Mouse (Mus musculus): ENCODE measurements around the gene Tef. TPM values are rescaled to one million over a fixed set of nuclear protein-coding genes. Genes with fewer than 3 reads are reported as not detected.

Tef gene
- total RNA-seq, 2 experiments from 2014 or later, result 237 to 266 TPM

DNA sequence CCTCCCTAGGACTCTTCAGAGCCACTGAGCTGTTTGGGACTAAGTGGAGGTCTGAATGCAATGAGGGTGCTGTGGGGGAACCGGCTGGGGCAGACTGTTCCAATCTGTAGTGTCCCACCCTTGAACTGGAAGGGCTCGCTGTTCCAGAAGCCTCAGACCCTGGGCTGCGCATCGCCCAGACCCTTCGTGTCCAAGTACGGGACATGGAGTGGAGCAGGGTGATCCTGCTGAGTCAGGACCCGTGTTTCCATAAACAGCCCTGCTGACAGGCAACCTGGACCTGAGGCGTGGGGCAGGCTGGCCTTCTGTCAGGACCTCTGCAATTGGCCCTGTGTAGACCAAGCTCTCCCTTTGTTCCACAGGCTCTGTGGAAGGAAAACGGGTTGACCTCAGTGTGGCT lies 44.5 kb downstream of the Tef start:
- no peak for DNase-seq (ENCODE audit: extremely low spot score in 1 of 2, low spot score in 1 of 2)

GRCm38 (mm10) chr15:81847161-81847560 lies 44.9 kb downstream of the Tef start:
- no peak for DNase-seq (ENCODE audit: extremely low spot score in 1 of 2, low spot score in 1 of 2)

DNA sequence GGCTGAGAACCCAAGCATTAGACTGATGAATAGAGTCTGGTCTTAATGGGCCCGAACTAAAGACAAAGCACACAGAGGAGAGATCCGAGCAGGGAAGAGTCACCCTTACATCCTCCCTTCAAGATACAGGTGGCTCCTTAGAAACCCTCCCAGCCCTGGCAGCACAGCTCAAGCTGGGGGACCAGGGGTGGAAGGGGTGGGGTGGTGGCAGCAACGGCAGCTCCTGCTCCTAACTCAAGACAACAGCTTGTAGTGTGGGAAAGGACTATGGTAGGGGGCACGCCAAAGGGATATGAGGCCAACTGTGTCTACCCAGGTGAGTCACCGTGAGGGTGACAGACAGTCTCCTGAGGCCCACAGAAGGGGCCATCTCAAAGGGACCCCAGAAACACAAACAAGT lies 45.6 kb downstream of the Tef start:
- no peak for DNase-seq (ENCODE audit: extremely low spot score in 1 of 2, low spot score in 1 of 2)

DNA sequence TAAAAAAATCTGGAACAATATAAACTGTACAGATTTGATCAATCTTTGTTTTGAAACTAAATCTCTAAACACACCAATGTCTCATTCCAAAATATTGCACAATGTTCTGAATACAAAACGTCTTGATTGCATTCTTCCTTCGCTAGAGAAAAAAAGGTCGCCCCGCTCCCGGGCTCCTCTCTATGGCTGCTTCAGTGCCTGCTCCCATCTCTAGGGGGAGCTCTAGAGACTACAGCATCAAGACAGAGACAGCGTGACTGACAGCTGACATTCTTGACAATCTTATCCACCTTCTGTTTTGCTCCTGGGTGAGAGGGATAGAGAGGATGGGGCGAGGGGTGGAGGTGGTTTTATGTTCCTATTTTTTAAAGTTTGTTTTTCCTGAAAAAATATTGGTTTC lies 46.1 kb downstream of the Tef start:
- peak in 1 of 2 experiments; percentile 62 for DNase-seq (ENCODE audit: extremely low spot score in 1 of 2, low spot score in 1 of 2)

- DNase-seq (ENCODE audit: extremely low spot score in 1 of 2, low spot score in 1 of 2), result no peak
Measured at GRCm38 (mm10) chr15:81849104-81849503, 46.9 kb downstream of the Tef start.

GRCm38 (mm10) chr15:81850718-81851117 lies 48.5 kb downstream of the Tef start:
- no peak for DNase-seq (ENCODE audit: extremely low spot score in 1 of 2, low spot score in 1 of 2)

DNA sequence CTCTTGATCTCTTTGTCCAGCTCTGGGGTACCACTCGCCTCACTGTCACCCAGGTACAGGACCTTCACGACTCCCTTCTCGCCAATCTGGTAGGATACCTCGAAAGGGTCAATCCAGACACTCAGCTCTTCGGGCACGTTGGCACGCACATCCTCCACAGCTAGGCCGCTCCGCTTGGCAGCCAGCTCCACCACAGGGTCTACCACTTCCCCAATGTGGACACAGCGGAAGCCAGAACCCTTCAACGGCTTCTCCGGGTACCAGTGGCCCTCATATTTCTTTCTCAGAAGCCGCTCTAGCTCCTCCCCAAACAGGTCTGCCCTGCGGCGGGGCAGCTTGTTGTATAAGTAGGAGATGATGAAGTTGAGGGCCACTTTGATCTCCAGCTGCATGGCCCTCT lies 49.2 kb downstream of the Tef start:
- no peak for DNase-seq (ENCODE audit: extremely low spot score in 1 of 2, low spot score in 1 of 2)

DNA sequence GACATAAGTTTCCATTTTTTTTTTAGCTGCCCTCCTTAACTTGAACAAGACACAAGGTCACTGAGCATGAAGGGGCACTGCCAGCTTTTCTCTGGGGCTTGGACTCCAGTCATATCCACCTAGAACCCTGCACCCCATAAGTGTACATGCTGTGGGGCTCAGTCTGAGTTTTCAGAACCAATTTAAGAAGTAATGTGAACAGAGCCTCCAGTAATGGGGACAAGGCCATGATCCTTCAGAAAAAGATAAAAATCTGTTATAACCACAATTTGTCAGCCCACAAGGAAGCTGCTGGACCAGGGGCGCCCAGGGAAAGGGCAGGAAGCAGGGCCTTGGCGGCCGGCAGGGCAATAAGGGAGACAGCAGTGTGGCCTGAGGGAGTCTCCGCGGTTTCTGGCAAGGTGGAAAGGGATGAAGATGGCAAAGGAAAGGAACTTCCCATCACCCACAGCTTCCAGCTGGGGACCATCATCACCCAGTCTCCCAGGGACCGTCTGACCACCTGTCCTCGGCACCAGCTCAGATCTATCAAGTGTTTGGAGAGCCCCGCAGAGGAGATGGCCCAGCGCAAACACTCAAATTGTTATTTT lies 50.3 kb downstream of the Tef start:
- DNase-seq (ENCODE audit: extremely low spot score in 1 of 2, low spot score in 1 of 2), result no peak

DNA sequence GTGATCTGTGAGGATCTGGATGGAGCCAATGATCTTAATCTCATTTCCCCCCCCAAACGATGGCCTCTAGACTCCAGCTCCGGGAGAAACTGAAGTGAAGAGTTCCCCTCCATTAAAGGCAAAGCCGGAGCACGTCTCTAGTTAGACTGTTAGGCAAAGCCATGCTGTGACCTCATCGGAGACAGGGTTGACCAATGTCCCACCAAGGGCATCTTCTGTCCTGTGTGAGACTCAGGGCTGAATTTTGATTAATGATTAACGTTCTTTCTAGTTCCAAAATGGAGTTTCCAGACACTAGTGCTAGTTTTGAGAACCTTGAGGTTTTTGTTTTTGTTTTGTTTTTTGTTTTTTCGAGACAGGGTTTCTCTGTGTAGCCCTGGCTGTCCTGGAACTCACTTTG lies 50.9 kb downstream of the Tef start:
- no peak for DNase-seq (ENCODE audit: extremely low spot score in 1 of 2, low spot score in 1 of 2)

DNA sequence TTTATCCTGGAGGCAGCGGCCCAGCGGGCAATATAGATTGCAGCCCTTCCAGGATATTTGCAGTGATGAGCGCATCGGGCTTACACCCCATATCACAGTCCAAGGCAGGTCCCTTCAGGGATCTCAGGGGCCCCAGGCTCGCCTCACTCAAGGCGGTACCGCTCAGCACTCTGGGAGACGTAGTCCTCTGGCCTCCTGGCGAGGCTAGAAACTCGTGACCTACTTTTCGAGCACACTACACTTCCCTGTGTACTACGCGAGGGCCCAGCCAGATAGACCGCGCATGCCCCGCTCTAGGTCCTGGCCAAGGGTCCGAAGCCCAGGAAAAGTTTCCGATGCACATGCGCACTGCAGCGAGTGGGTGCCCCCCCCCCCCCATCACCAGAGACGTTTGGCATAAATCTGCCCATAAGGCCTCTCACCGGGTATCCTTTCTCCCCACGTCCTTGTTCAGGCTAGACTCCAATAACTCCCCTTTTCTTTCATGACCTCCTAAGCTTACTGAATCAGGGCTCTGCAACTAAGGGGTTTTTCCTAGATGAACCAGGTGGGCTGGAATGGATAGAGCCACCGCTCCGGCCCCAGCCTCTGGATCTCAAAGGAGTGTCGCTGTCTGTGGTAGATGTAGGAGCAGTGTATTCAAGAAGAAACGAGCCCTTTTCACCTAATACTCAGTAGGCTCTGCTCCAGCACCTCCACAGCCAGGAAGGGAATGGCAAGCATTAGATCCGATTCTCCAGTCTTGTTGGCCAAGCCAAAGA lies 54.0 kb downstream of the Tef start:
- DNase-seq (ENCODE audit: extremely low spot score in 1 of 2, low spot score in 1 of 2), result peak; percentile 62 to 63

- no peak for DNase-seq (ENCODE audit: extremely low spot score in 1 of 2, low spot score in 1 of 2)
Measured at GRCm38 (mm10) chr15:81856938-81857723, 54.9 kb downstream of the Tef start.

DNA sequence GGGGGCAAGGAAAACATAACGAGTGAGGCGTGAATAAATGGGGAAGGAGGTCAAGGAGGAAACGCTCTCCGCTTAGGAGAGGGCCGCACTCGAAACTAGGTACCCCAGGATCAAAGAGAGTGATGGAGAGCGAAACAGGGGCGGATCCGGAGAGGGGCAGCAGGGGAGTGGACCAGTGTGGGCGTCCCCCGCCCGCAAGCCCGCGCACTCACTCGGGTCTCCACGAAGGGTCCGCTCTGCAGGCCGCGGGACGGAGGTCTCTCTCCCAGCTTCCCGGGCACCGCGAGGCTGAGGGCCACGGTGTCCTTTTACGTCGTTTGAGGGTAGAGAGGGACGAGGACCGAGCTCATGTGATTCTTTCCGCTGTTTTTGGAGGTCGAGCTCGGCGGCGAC lies 55.5 kb downstream of the Tef start:
- DNase-seq (ENCODE audit: extremely low spot score in 1 of 2, low spot score in 1 of 2), result peak in 1 of 2 experiments; percentile 54

- DNase-seq (ENCODE audit: extremely low spot score in 1 of 2, low spot score in 1 of 2), result peak; percentile 91 to 98
Measured at GRCm38 (mm10) chr15:81858138-81858516, 55.9 kb downstream of the Tef start.

GRCm38 (mm10) chr15:81858517-81859329 lies 56.5 kb downstream of the Tef start, which contains the start of gene Tob2:
TSS of gene Tob2 (minus strand) at chr15:81858796.
- DNase-seq (ENCODE audit: extremely low spot score in 1 of 2, low spot score in 1 of 2), result peak; percentile 53 to 56

- DNase-seq (ENCODE audit: extremely low spot score in 1 of 2, low spot score in 1 of 2), result peak; percentile 67 to 71
Measured at GRCm38 (mm10) chr15:81859330-81860255, 57.4 kb downstream of the Tef start.

DNA sequence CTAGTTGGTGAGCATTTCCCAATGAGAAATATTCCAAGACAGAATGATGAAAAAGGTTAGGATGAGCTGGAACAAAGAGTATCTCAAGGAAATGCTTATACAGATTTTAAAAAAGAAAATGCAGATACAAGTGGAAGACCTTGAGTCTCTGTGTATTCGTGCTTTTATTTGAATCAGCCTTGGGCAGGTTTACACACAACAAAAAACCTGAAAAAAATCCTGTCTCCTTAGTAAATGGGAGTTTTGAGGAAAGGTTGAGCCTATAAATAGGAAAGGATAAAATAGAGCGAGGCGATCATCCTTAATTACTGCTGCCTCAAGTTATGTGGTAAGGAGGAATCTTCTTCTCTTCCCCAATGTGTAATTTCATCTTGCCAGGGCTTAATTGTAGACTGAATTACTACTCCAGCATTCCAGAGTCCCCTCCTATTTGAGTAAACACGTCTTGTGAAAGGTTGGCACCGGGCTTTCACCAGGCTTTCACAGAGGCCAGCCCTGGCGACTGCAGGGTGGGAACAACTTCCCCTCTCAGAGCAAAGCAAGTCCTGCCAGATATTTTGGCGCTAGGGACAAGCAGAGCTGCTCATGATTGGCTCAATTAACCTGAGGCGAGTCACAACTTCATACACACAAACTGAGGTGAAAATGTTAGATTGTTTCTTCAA lies 58.4 kb downstream of the Tef start:
- DNase-seq (ENCODE audit: extremely low spot score in 1 of 2, low spot score in 1 of 2), result no peak

- DNase-seq (ENCODE audit: extremely low spot score in 1 of 2, low spot score in 1 of 2), result no peak
Measured at GRCm38 (mm10) chr15:81864238-81864637, 62.0 kb downstream of the Tef start.

DNA sequence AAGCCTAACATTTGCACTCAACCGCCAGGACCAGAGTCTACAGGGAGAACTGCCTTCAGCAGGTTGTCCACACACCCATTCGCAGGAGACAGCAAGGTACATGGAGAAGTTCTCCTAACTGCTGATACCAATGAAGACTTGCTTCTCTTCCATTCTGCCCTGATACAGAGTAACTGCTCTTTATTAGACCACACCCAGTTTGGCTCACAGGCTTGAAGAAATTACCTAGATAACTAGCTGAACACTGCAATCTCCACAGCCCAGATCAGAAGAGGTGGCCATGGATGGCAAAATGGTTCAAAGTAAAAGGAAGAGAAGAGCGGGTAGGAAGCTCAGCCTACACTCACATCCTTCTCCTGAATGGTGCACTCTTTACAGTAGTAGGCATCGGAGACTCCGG lies 67.8 kb downstream of the Tef start:
- DNase-seq (ENCODE audit: extremely low spot score in 1 of 2, low spot score in 1 of 2), result no peak

Data from layer of hippocampus, postnatal 25 days (tissue).